Mouse (Mus musculus) embryo, embryonic 10.5 days (tissue): ENCODE results near the gene Fbxo6.
A peak's percentile ranks its signal among the peaks of the same experiment; 100 is the strongest.
"Not testable (repeated sequence)": the region's sequence is repeated elsewhere in the genome, so short reads cannot be mapped to it uniquely, and the experiment has no call there.

Experiments used
- DNase-seq: peaks from one replicate; pipeline ENCODE4 v3.0.0-alpha.2; 2015; ENCODE audit warnings: low spot score

Gene Fbxo6

GRCm38 (mm10) chr4:148128241-148128640, 23.7 kb downstream of the Fbxo6 start:
- no peak for DNase-seq

GRCm38 (mm10) chr4:148122694-148123066, 29.3 kb downstream of the Fbxo6 start:
- peak; percentile 32 for DNase-seq

- peak; percentile 38 for DNase-seq
Observed at GRCm38 (mm10) chr4:148121982-148122693, 29.8 kb downstream of the Fbxo6 start.

GRCm38 (mm10) chr4:148121362-148121761, 30.6 kb downstream of the Fbxo6 start:
- DNase-seq = no peak

- DNase-seq = no peak
Observed at GRCm38 (mm10) chr4:148120555-148120954, 31.4 kb downstream of the Fbxo6 start.

- not testable (repeated sequence) for DNase-seq
Observed at GRCm38 (mm10) chr4:148119578-148119977, 32.4 kb downstream of the Fbxo6 start.

- DNase-seq = no peak
Observed at GRCm38 (mm10) chr4:148117392-148117791, 34.5 kb downstream of the Fbxo6 start.

GRCm38 (mm10) chr4:148116657-148117056, 35.3 kb downstream of the Fbxo6 start:
- DNase-seq = peak; percentile 34

- peak; percentile 77 for DNase-seq
Observed at GRCm38 (mm10) chr4:148115467-148115866, 36.5 kb downstream of the Fbxo6 start.

GRCm38 (mm10) chr4:148114758-148115391, 37.1 kb downstream of the Fbxo6 start:
- DNase-seq = peak; percentile 94

GRCm38 (mm10) chr4:148112519-148112918, 39.4 kb downstream of the Fbxo6 start:
- DNase-seq = no peak

- no peak for DNase-seq
Observed at GRCm38 (mm10) chr4:148109215-148109614, 42.7 kb downstream of the Fbxo6 start.

- DNase-seq = no peak
Observed at GRCm38 (mm10) chr4:148108565-148109100, 43.3 kb downstream of the Fbxo6 start.

- DNase-seq = peak; percentile 69
Observed at GRCm38 (mm10) chr4:148107621-148108291, 44.2 kb downstream of the Fbxo6 start.

GRCm38 (mm10) chr4:148104146-148104545, 47.8 kb downstream of the Fbxo6 start:
- DNase-seq = no peak

- DNase-seq = peak; percentile 78
Observed at GRCm38 (mm10) chr4:148101801-148102527, 50.0 kb downstream of the Fbxo6 start.

GRCm38 (mm10) chr4:148098666-148099065, 53.3 kb downstream of the Fbxo6 start:
- DNase-seq = no peak

- no peak for DNase-seq
Observed at GRCm38 (mm10) chr4:148097936-148098335, 54.0 kb downstream of the Fbxo6 start.
